Mouse (Mus musculus) spleen, adult 2 months (tissue): ENCODE data around the gene Uimc1.

Experiments used
- CTCF ChIP-seq: fragments of 200-500 bp; IDR thresholded peaks from 2 replicates; pipeline ENCODE4 v1.5.1; 2011; ENCODE audit warnings: mild to moderate bottlenecking, inconsistent platforms; ENCODE audit not compliant: insufficient read depth, insufficient read length, insufficient replicate concordance; ENCODE audit errors: extremely low read depth
- POLR2A ChIP-seq: fragments of 200-500 bp; IDR thresholded peaks from 2 replicates; pipeline ENCODE4 v1.6.1; 2011; ENCODE audit warnings: low read depth, low read length, inconsistent platforms

- TF ChIP-seq CTCF (no peak), POLR2A (no peak)
Observed at GRCm38 (mm10) chr13:54995161-54995560, 104.9 kb downstream of the Uimc1 start.
